Mouse (Mus musculus) kidney, embryonic 16.5 days (tissue): ENCODE data around the gene Sele. TPM values are rescaled to one million over a fixed set of nuclear protein-coding genes. Genes with fewer than 3 reads are reported as not detected.

Source experiments
- ATAC-seq: fragments of 200-750 bp; cut with Nextera tagmentation; 2 replicates; pipeline ENCODE4 v1.8.0; 2017; ENCODE audit warnings: moderate TSS enrichment; ENCODE audit not compliant: low FRiP score, low TSS enrichment
- H3K27ac ChIP-seq: fragments of 300-500 bp; sonication (generic); 2 replicates; pipeline ENCODE4 v1.5.1; 2014; ENCODE audit warnings: low read length
- H3K27me3 ChIP-seq: fragments of 300-500 bp; sonication (generic); 2 replicates; pipeline ENCODE4 v1.6.1; 2014; ENCODE audit warnings: low read length, control low read depth, mixed read lengths; ENCODE audit not compliant: insufficient read depth
- H3K36me3 ChIP-seq: fragments of 300-500 bp; sonication (generic); 2 replicates; pipeline ENCODE4 v1.6.1; 2014; ENCODE audit warnings: low read length, control low read depth, mixed read lengths; ENCODE audit not compliant: insufficient read depth
- H3K4me1 ChIP-seq: fragments of 300-500 bp; sonication (generic); 2 replicates; pipeline ENCODE4 v1.6.1; 2014; ENCODE audit warnings: low read length, control low read depth, mixed read lengths; ENCODE audit not compliant: insufficient read depth
- H3K4me2 ChIP-seq: fragments of 300-500 bp; sonication (generic); replicated peaks from 2 replicates; pipeline ENCODE4 v1.6.1; 2014; ENCODE audit warnings: low read depth, low read length
- H3K4me3 ChIP-seq: fragments of 300-500 bp; sonication (generic); 2 replicates; pipeline ENCODE4 v1.5.1; 2014; ENCODE audit warnings: mild to moderate bottlenecking, low read length
- H3K9ac ChIP-seq: fragments of 300-500 bp; sonication (generic); replicated peaks from 2 replicates; pipeline ENCODE4 v1.6.1; 2014; ENCODE audit warnings: low read length
- H3K9me3 ChIP-seq: fragments of 300-500 bp; sonication (generic); 2 replicates; pipeline ENCODE4 v1.6.1; 2016; ENCODE audit warnings: low read length, control low read depth
- WGBS: fragments of 180-500 bp; shearing (Covaris S2); extraction: QIAGEN DNeasy Blood & Tissue Kit; methylation state at CpG from one replicate; pipeline ENCODE4 v1.1.7; 2014; 5-methylcytosine and 5-hydroxymethylcytosine counted together
- polyA plus RNA-seq: library from polyadenylated mRNA; unstranded; fragments of >200 nt; fragmentation: Nextera tagmentation; extraction: Ambion mirVana; gene quantifications from 2 replicates; pipeline ENCODE4 v1.2.1, GENCODE M21; 2015

Sele gene
- polyA plus RNA-seq, 1 experiment from 2014 or later: 0.10 TPM

GRCm38 (mm10) chr1:164027416-164027815 lies 20.6 kb upstream of the Sele start:
- WGBS: 61% methylated on average over 5 of the region's 5 CpGs
- H3K36me3 ChIP-seq: no peaks in the 10 kb centered on the region

DNA sequence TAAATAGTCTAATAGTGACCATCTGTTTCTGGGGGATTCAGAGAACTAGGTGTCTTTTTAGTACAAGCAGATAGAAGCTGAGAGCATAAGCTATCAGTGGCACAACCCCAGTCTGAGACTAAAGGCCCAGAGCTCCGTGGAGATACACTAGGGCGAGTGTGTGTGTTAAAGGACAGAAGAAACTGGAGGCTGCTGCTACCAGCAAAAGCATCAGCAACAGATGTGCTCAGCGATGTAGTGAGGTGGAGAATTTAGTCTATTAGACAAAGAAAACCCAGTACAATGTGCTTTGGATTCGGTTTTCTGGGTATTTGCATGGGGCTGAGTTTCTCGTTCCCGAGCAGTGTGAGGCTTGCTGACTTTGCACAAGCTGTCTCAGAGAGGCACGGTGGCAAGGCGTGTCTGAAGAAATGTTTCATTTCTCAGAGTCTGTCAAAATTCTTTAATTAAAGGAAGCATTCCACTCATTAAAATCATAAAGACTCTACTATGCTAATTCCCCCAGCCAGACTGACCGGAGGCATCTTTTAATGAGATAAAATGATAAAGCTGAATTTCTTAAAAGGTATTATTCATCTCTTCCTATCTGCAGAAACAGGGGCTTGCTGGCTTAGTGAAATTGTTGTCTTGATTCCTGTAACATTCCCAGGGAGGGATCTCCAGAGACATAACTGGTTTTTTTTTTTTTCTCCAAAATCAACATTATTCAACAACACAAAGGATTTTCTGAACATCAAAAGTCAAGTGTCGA lies 7.5 kb upstream of the Sele start:
- H3K27ac ChIP-seq: no peak overlapping the region
- no peaks in the 10 kb centered on the region for H3K36me3 ChIP-seq
- WGBS: 82% methylated on average over 10 of the region's 10 CpGs
- H3K4me1 ChIP-seq: no peaks in the 10 kb centered on the region
- ATAC-seq: no peak
- H3K9ac ChIP-seq: no peak overlapping the region
- H3K27me3 ChIP-seq: no peaks in the 10 kb centered on the region
- H3K9me3 ChIP-seq: no peaks in the 10 kb centered on the region
- no peak overlapping the region for H3K4me2 ChIP-seq
- H3K4me3 ChIP-seq: no peak overlapping the region

More at GRCm38 (mm10) chr1:164027416-164027815, 20.6 kb upstream of the Sele start:
- Histone ChIP-seq H3K4me1 (no peaks in the 10 kb centered on the region), H3K27me3 (no peaks in the 10 kb centered on the region), H3K27ac (no peak overlapping the region), H3K4me2 (no peak overlapping the region), H3K4me3 (no peak overlapping the region), H3K9ac (no peak overlapping the region), H3K9me3 (no peaks in the 10 kb centered on the region)
- no peak for ATAC-seq

DNA sequence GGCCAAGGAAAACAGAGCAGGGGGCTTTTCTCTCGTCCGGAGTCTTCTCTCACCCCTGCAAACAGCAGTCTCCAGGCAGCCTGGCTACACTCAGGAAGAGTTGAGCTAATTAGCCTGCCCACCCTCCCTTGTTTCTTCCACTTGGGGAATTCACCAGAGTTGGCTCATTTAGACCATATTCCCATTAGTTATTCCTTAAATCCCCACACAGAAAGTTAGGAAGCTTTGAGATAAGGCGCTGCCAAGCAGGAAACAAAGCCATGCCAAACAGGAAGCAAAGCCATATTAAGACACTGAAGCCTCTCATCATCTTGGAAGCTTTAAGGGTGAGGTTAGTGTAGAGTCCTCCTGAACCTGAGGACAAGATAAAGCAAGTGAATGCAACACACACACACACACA lies 4.5 kb upstream of the Sele start:
- 58% methylated on average over 3 of the region's 3 CpGs for WGBS
- no peaks in the 10 kb centered on the region for H3K27me3 ChIP-seq
- H3K9ac ChIP-seq: no peak overlapping the region
- no peaks in the 10 kb centered on the region for H3K9me3 ChIP-seq
- peak; percentile 51; the same call in 1 of the 2 replicates for ATAC-seq
- H3K36me3 ChIP-seq: no peaks in the 10 kb centered on the region
- H3K4me2 ChIP-seq: no peak overlapping the region
- no peaks in the 10 kb centered on the region for H3K4me1 ChIP-seq
- H3K4me3 ChIP-seq: no peak overlapping the region
- no peak overlapping the region for H3K27ac ChIP-seq

GRCm38 (mm10) chr1:164053561-164053960 lies 5.5 kb downstream of the Sele start:
- H3K27me3 ChIP-seq: no peaks in the 10 kb centered on the region
- H3K27ac ChIP-seq: no peak overlapping the region
- no peaks in the 10 kb centered on the region for H3K9me3 ChIP-seq
- no peak overlapping the region for H3K9ac ChIP-seq
- no peak for ATAC-seq
- no peak overlapping the region for H3K4me3 ChIP-seq
- no peaks in the 10 kb centered on the region for H3K4me1 ChIP-seq
- 92% methylated on average over 9 of the region's 9 CpGs for WGBS
- H3K36me3 ChIP-seq: no peaks in the 10 kb centered on the region
- no peak overlapping the region for H3K4me2 ChIP-seq

GRCm38 (mm10) chr1:164054800-164055199 lies 6.8 kb downstream of the Sele start:
- WGBS: 38% methylated on average over 2 of the region's 2 CpGs
- H3K9ac ChIP-seq: no peak overlapping the region
- ATAC-seq: no peak
- no peaks in the 10 kb centered on the region for H3K4me1 ChIP-seq
- H3K4me3 ChIP-seq: no peak overlapping the region
- no peaks in the 10 kb centered on the region for H3K36me3 ChIP-seq
- no peaks in the 10 kb centered on the region for H3K9me3 ChIP-seq
- no peak overlapping the region for H3K27ac ChIP-seq
- no peaks in the 10 kb centered on the region for H3K27me3 ChIP-seq
- no peak overlapping the region for H3K4me2 ChIP-seq

DNA sequence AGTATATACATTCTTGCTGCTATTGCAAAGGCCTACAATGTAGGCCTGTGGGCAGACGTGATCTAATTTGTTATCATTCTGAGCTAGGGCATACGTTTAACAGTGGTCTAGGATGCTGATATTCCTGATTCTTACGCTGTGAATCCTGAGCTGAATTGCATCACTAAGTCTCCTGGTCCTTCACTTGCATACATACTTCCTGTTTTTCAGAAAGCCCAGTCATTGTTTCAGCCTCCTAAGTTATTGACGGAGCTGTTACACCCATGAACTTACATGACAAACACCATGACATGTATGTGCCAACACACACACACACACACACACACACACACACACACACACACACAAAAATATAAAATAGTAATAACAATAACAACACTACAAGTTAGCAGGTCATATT lies 12.0 kb downstream of the Sele start:
- no peaks in the 10 kb centered on the region for H3K4me1 ChIP-seq
- H3K36me3 ChIP-seq: no peaks in the 10 kb centered on the region
- no peaks in the 10 kb centered on the region for H3K27me3 ChIP-seq
- no peaks in the 10 kb centered on the region for H3K9me3 ChIP-seq
- WGBS: 93% methylated on average over 4 of the region's 4 CpGs
- H3K4me3 ChIP-seq: no peak overlapping the region
- H3K9ac ChIP-seq: no peak overlapping the region
- H3K27ac ChIP-seq: no peak overlapping the region
- no peak overlapping the region for H3K4me2 ChIP-seq
- ATAC-seq: no peak

GRCm38 (mm10) chr1:164061278-164061677 lies 13.2 kb downstream of the Sele start:
- ATAC-seq: no peak
- H3K4me2 ChIP-seq: no peak overlapping the region

DNA sequence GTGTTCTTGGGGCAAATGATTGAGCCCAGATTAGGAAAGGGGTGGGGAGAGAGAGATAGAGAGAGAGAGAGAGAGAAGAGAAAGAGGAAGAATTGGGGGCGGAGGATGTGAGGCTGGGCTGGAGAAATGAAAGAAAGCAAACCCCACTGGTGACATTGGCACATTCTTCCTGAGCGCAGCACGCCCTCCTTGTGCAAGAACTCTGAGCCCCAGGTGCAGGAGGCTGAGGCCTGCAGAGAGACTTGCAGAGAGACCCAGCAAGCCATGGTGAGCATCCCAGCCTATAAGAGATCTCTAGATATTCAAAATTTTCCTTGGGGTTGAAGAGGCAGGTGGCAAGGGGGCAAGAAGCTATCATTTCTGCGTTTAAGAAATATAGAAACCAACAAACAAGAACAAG lies 13.9 kb downstream of the Sele start, which contains the start of gene Sell:
Sell (plus strand) TSS at position 58 of the 400 bp plus-strand sequence.
- no peak within 1 kb of the TSS for H3K4me2 ChIP-seq
- H3K4me1 ChIP-seq: no peaks in the 10 kb centered on the region
- H3K27me3 ChIP-seq: no peaks in the 10 kb centered on the region
- H3K4me3 ChIP-seq: no peak within 1 kb of the TSS
- no peak for ATAC-seq
- no peaks in the 10 kb centered on the region for H3K36me3 ChIP-seq
- H3K9ac ChIP-seq: no peak within 1 kb of the TSS
- H3K9me3 ChIP-seq: no peaks in the 10 kb centered on the region
- 72% methylated on average over 4 of the region's 4 CpGs for WGBS
- no peak within 1 kb of the TSS for H3K27ac ChIP-seq

More at GRCm38 (mm10) chr1:164061278-164061677, 13.2 kb downstream of the Sele start:
- Histone ChIP-seq H3K36me3 (no peaks in the 10 kb centered on the region), H3K27me3 (no peaks in the 10 kb centered on the region), H3K4me3 (no peak overlapping the region), H3K27ac (no peak overlapping the region), H3K9me3 (no peaks in the 10 kb centered on the region), H3K9ac (no peak overlapping the region), H3K4me1 (no peaks in the 10 kb centered on the region)
- WGBS: 45% methylated on average over 4 of the region's 4 CpGs

- H3K4me2 ChIP-seq: no peak overlapping the region
- ATAC-seq: no peak
- WGBS: 59% methylated on average over 2 of the region's 2 CpGs
Observed at GRCm38 (mm10) chr1:164062856-164063255, 14.8 kb downstream of the Sele start.

DNA sequence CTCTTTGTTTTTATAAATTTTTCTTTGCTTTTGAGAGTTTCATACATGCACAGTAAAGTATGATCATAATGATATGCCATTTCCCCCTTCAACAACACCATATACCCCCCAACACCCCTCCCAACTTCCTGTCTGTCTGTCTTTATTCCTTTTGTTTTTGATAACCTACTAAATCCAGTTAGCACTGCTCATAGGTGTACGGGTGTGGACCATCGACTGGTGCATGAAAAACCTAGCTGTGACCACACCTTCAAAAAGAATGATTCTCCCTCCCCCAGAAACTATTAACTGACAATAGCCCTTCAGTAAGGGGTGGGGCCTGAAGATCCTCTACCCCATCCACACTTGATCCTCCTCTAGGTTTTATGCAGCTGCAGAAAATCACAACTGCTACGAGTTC lies 15.7 kb downstream of the Sele start:
- no peak overlapping the region for H3K4me2 ChIP-seq
- 50% methylated on average over 3 of the region's 3 CpGs for WGBS
- H3K4me3 ChIP-seq: no peak overlapping the region
- no peaks in the 10 kb centered on the region for H3K27me3 ChIP-seq
- H3K27ac ChIP-seq: no peak overlapping the region
- ATAC-seq: no peak
- no peaks in the 10 kb centered on the region for H3K36me3 ChIP-seq
- no peaks in the 10 kb centered on the region for H3K9me3 ChIP-seq
- H3K9ac ChIP-seq: no peak overlapping the region
- H3K4me1 ChIP-seq: no peaks in the 10 kb centered on the region

More at GRCm38 (mm10) chr1:164062856-164063255, 14.8 kb downstream of the Sele start:
- Histone ChIP-seq H3K36me3 (no peaks in the 10 kb centered on the region), H3K4me1 (no peaks in the 10 kb centered on the region), H3K9me3 (no peaks in the 10 kb centered on the region), H3K27ac (no peak overlapping the region), H3K4me3 (no peak overlapping the region), H3K9ac (no peak overlapping the region), H3K27me3 (no peaks in the 10 kb centered on the region)
